Mouse (Mus musculus) brain, embryonic 14.5 days (tissue): ENCODE measurements around the gene Gale.

ENCODE experiments used
- CTCF ChIP-seq: fragments of 200-500 bp; IDR thresholded peaks from 2 replicates; pipeline ENCODE4 v1.5.1; 2012; ENCODE audit warnings: inconsistent platforms, mild to moderate bottlenecking, moderate library complexity, borderline replicate concordance; ENCODE audit not compliant: insufficient read depth, insufficient read length; ENCODE audit errors: extremely low read depth
- POLR2A ChIP-seq: fragments of 200-500 bp; IDR thresholded peaks from 2 replicates; pipeline ENCODE4 v1.6.1; 2012; ENCODE audit warnings: mild to moderate bottlenecking, inconsistent platforms, borderline replicate concordance; ENCODE audit not compliant: poor library complexity, insufficient read depth, insufficient read length, severe bottlenecking; ENCODE audit errors: extremely low read depth

GRCm38 (mm10) chr4:135960717-135961116, 2.8 kb upstream of the Gale start:
- TF ChIP-seq POLR2A (no peak), CTCF (peak; percentile 82; the same call in 1 of the 2 replicates)
